ENCODE assay signal across 8 mouse cellular contexts in the genomic region with DNA sequence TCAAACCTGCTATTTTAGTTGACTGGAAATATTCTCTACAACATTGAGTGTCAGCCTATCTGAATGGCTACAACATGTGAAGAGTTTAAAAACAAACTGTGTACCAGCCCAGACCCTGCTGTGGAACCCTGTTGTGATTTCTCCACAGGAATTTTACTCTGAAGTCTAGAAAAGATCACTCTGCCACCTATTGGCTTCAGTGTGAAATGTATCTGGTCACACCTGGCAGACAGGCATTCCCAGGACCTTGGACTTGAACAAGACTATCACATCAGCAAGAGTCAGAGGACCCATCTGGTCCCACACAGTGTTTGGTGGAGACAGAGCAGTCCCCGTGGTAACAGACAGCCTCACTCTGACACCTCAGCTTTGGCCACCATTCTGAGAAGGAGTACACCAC.
DNase-seq lines count a peak whose midpoint lies in the region; ATAC-seq and TF ChIP-seq lines count a peak whose summit lies in the region.

No protein-coding gene starts in this region.

- no peak for TF ChIP-seq POLR2A in CH12.LX (IDR thresholded peaks at IDR 0.05; ENCODE audit: low read depth, low read length)

- 0 out of 2 replicates have a peak, but pooled peaks cover 3% of the 10 kb centered on the region for H3K9me3 ChIP-seq in hindbrain, embryonic 14.5 days (ENCODE audit: control insufficient read depth, low read length)
- H3K9me3 ChIP-seq in hindbrain, embryonic 12.5 days (replicated peaks): no peaks in the 10 kb centered on the region
- H3K9me3 ChIP-seq in CH12.LX (replicated peaks; ENCODE audit: low read length): no peaks in the 10 kb centered on the region

- H3K27me3 ChIP-seq in hindbrain, embryonic 14.5 days (ENCODE audit: control insufficient read depth, insufficient read depth, low read length): no peaks in the 10 kb centered on the region
- peaks cover 3% of the 10 kb centered on the region; the same call in 1 of the 2 replicates for H3K27me3 ChIP-seq in hindbrain, embryonic 12.5 days
- no peaks in the 10 kb centered on the region for H3K27me3 ChIP-seq in CH12.LX (replicated peaks)

- intact Hi-C loops in left cerebral cortex, postnatal 36 days (cut with DNase I): loop anchor here (5.0 to 10.0 kb wide), 2 partner anchors 440 to 572 kb away; no protein-coding TSS in a partner anchor

- no peak overlapping the region for H3K4me3 ChIP-seq in hindbrain, embryonic 14.5 days (replicated peaks; ENCODE audit: low read length)
- H3K4me3 ChIP-seq in hindbrain, embryonic 12.5 days: no peak overlapping the region
- no peak overlapping the region for H3K4me3 ChIP-seq in CH12.LX (replicated peaks in 1 of 3; ENCODE audit: low read depth in 2 of 3, low read length in 2 of 3, poor library complexity in 1 of 3)

- no peaks in the 10 kb centered on the region for H3K36me3 ChIP-seq in hindbrain, embryonic 14.5 days (replicated peaks; ENCODE audit: control insufficient read depth, insufficient read depth)
- no peaks in the 10 kb centered on the region for H3K36me3 ChIP-seq in hindbrain, embryonic 12.5 days
- H3K36me3 ChIP-seq in CH12.LX (replicated peaks in 1 of 2; ENCODE audit: control insufficient read depth in 1 of 2, insufficient read depth in 1 of 2, low read length in 1 of 2): no peaks in the 10 kb centered on the region

- TF ChIP-seq RAD21 in CH12.LX (IDR thresholded peaks at IDR 0.05; ENCODE audit: low read depth, low read length): peak; percentile 90

- no peak overlapping the region for H3K9ac ChIP-seq in hindbrain, embryonic 14.5 days
- no peak overlapping the region for H3K9ac ChIP-seq in hindbrain, embryonic 12.5 days
- no peak overlapping the region for H3K9ac ChIP-seq in CH12.LX (ENCODE audit: insufficient read depth, low read depth)

- dilution Hi-C loops in CH12.LX (cut with MboI; ENCODE audit: extremely low pct_ligation_motif_present, extremely low pct_unique_long_range_greater_than_20kb, low sequenced_read_pairs): no loop called here

- TF ChIP-seq CTCF in CH12.LX (conservative IDR thresholded peaks at IDR 0.05 in 1 of 2, IDR thresholded peaks at IDR 0.05 in 1 of 2; ENCODE audit: low read depth in 2 of 2, low read length in 2 of 2): peak; percentile 10 to 83; a peak in 2 of 4 replicates

- no peak for TF ChIP-seq EP300 in CH12.LX (IDR thresholded peaks at IDR 0.05; ENCODE audit: low read length)

- no peak for ATAC-seq in hindbrain, embryonic 14.5 days (ENCODE audit: low FRiP score)
- no peak for ATAC-seq in hindbrain, embryonic 12.5 days (ENCODE audit: low FRiP score)

- no peaks in the 10 kb centered on the region for H3K4me1 ChIP-seq in hindbrain, embryonic 14.5 days (replicated peaks; ENCODE audit: control insufficient read depth, insufficient read depth, low read length)
- no peaks in the 10 kb centered on the region for H3K4me1 ChIP-seq in hindbrain, embryonic 12.5 days
- peaks cover 0 to 7% of the 10 kb centered on the region in 2 experiments; a peak in 2 of 4 replicates for H3K4me1 ChIP-seq in CH12.LX (ENCODE audit: control insufficient read depth in 1 of 2, insufficient read depth in 2 of 2)

- H3K27ac ChIP-seq in hindbrain, embryonic 14.5 days: no peak overlapping the region
- H3K27ac ChIP-seq in hindbrain, embryonic 12.5 days: no peak overlapping the region
- no peak overlapping the region for H3K27ac ChIP-seq in CH12.LX (ENCODE audit: insufficient read depth, low read depth)

- in situ Hi-C loops in CH12.LX (cut with MboI; ENCODE audit: low pct_ligation_motif_present, low pct_unique_long_range_greater_than_20kb, low sequenced_read_pairs): loop anchor here (25.0 kb wide), 2 partner anchors 300 to 575 kb away; a partner anchor contains a TSS

- H3K4me2 ChIP-seq in hindbrain, embryonic 14.5 days (replicated peaks): no peak overlapping the region
- no peak overlapping the region for H3K4me2 ChIP-seq in hindbrain, embryonic 12.5 days (replicated peaks)
- H3K4me2 ChIP-seq in CH12.LX (ENCODE audit: insufficient read depth, low read depth, poor library complexity, severe bottlenecking): no peak overlapping the region

- WGBS in hindbrain, embryonic 14.5 days: 52% methylated on average over 1 of the region's 1 CpGs
- 67% methylated on average over 1 of the region's 1 CpGs for WGBS in hindbrain, embryonic 12.5 days
- WGBS in large intestine, adult 2 months: 24% methylated on average over 1 of the region's 1 CpGs

- DNase-seq in hindbrain, embryonic 14.5 days (ENCODE audit: low spot score): peak; percentile 41
- DNase-seq in CH12.LX (ENCODE audit: extremely low read depth): peak; percentile 39
- DNase-seq in adrenal gland, postnatal 10 days: peak; percentile 15
- peak; percentile 8 for DNase-seq in large intestine, adult 2 months (ENCODE audit: low read depth, low spot score)
- DNase-seq in ovary, postnatal 10 days (ENCODE audit: low spot score): no peak
- no peak for DNase-seq in left cerebral cortex, postnatal 36 days (ENCODE audit: low spot score in 2 of 2)
- no peak for DNase-seq in layer of hippocampus, adult 9-11 months

- H3K79me2 ChIP-seq in CH12.LX (replicated peaks; ENCODE audit: control insufficient read depth, extremely low read depth, insufficient read depth, poor library complexity, severe bottlenecking): no peaks in the 10 kb centered on the region

TF ChIP-seq in CH12.LX, 34 proteins besides CTCF, POLR2A, EP300 and RAD21:
- TF ChIP-seq NELFE (IDR thresholded peaks at IDR 0.05; ENCODE audit: low read depth, low read length): 0 out of 2 replicates have a peak, but pooled peaks have one; percentile 18
- TF ChIP-seq IRF4 (IDR thresholded peaks at IDR 0.05; ENCODE audit: low read depth, low read length): 0 out of 2 replicates have a peak, but pooled peaks have one; percentile 6
- peak; percentile 90 for TF ChIP-seq SMC3 (IDR thresholded peaks at IDR 0.05; ENCODE audit: low read depth, low read length)
- TF ChIP-seq TBP (conservative IDR thresholded peaks at IDR 0.05; ENCODE audit: low read depth, low read length): no peak
- peak; percentile 76 for TF ChIP-seq ZC3H11A (IDR thresholded peaks at IDR 0.05; ENCODE audit: low read depth, low read length)
- no peak for TF ChIP-seq NRF1 (IDR thresholded peaks at IDR 0.05; ENCODE audit: low read depth, low read length)
- TF ChIP-seq MYC (IDR thresholded peaks at IDR 0.05; ENCODE audit: low read depth, low read length): no peak
- no peak for TF ChIP-seq SIN3A (IDR thresholded peaks at IDR 0.05; ENCODE audit: low read length)
- TF ChIP-seq BHLHE40 (IDR thresholded peaks at IDR 0.05; ENCODE audit: low read depth, low read length): no peak

Comparison
In these comparisons a context has a peak if more than half of its experiments do, and no peak if none do; other contexts are left out.
1. DNase-seq: peak in hindbrain, embryonic 14.5 days (single experiment), CH12.LX (single experiment), adrenal gland, postnatal 10 days (single experiment) and large intestine, adult 2 months (single experiment); none in ovary, postnatal 10 days (single experiment), left cerebral cortex, postnatal 36 days (0 of 2) and layer of hippocampus, adult 9-11 months (single experiment).